16 mouse cellular contexts compared by ENCODE assay signal in the genomic region with DNA sequence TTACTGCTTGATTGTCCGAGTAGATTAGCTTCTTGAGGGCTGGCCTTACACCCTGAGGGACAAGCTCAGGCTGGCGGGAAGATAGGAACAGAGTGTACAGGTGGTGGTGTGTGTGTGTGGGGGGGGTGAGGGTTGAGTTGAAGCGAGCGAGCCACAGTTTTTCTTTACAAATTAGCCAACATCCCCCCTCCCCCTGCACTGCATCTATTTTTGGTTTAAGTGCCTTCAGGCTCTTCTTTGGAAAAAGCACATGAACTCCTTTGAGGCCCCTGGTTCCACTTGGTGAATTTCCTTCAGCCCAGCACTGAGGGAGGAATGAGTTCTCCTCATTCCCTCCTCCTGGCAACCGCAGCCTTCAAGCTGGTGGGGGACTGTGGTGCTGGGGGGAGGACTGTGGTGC.
A peak's percentile ranks its signal among the peaks of the same experiment; 100 is the strongest.
DNase-seq lines count a peak whose midpoint lies in the region; ATAC-seq and TF ChIP-seq lines count a peak whose summit lies in the region.
"Had no signal": no experiment of that assay in that cellular context is flagged by ENCODE, and none has a peak within 500 bp of the region (broad histone marks: within the 10 kb centered on the region; RNA-seq: fewer than 3 reads in every experiment).

No protein-coding gene starts in this region.

- no peak overlapping the region for H3K27ac ChIP-seq in hindbrain, embryonic 13.5 days
- H3K27ac ChIP-seq in hindbrain, embryonic 11.5 days (ENCODE audit: low read depth, low read length): no peak overlapping the region
- H3K27ac ChIP-seq in kidney, embryonic 16.5 days (ENCODE audit: low read length): peak overlapping the region; percentile 81
- H3K27ac ChIP-seq: forebrain, embryonic 12.5 days; layer of hippocampus, adult 2 months; neural tube, embryonic 12.5 days had no signal

- H3K4me3 ChIP-seq in hindbrain, embryonic 13.5 days: no peak overlapping the region
- no peak overlapping the region for H3K4me3 ChIP-seq in hindbrain, embryonic 11.5 days (ENCODE audit: low read depth, low read length)
- no peak overlapping the region for H3K4me3 ChIP-seq in kidney, embryonic 16.5 days (ENCODE audit: low read length)
- H3K4me3 ChIP-seq: forebrain, embryonic 12.5 days; layer of hippocampus, adult 2 months; neural tube, embryonic 12.5 days had no signal

- no peaks in the 10 kb centered on the region for H3K27me3 ChIP-seq in hindbrain, embryonic 13.5 days
- no peaks in the 10 kb centered on the region for H3K27me3 ChIP-seq in hindbrain, embryonic 11.5 days (ENCODE audit: control insufficient read depth, insufficient read depth, low read length)
- H3K27me3 ChIP-seq in kidney, embryonic 16.5 days (ENCODE audit: insufficient read depth, low read length): no peaks in the 10 kb centered on the region
- H3K27me3 ChIP-seq: forebrain, embryonic 12.5 days; neural tube, embryonic 12.5 days had no signal

- 33% methylated on average over 5 of the region's 5 CpGs for WGBS in hindbrain, embryonic 13.5 days
- 37% methylated on average over 5 of the region's 5 CpGs for WGBS in hindbrain, embryonic 11.5 days
- WGBS in kidney, embryonic 16.5 days: 23% methylated on average over 5 of the region's 5 CpGs

- no peak for TF ChIP-seq POLR2A in brain, embryonic 14.5 days (IDR thresholded peaks at IDR 0.05; ENCODE audit: borderline replicate concordance, extremely low read depth, insufficient read depth, insufficient read length, poor library complexity, severe bottlenecking)

- peaks cover 5% of the 10 kb centered on the region for H3K4me1 ChIP-seq in hindbrain, embryonic 13.5 days (replicated peaks)
- H3K4me1 ChIP-seq in hindbrain, embryonic 11.5 days (replicated peaks; ENCODE audit: control insufficient read depth, insufficient read depth, low read length): no peaks in the 10 kb centered on the region; the same call in 1 of the 2 replicates
- peaks cover 10% of the 10 kb centered on the region; the same call in 1 of the 2 replicates for H3K4me1 ChIP-seq in kidney, embryonic 16.5 days (ENCODE audit: insufficient read depth, low read length)
- H3K4me1 ChIP-seq: forebrain, embryonic 12.5 days; neural tube, embryonic 12.5 days had no signal

- TF ChIP-seq CTCF in brain, embryonic 14.5 days (IDR thresholded peaks at IDR 0.05; ENCODE audit: borderline replicate concordance, extremely low read depth, insufficient read depth, insufficient read length): no peak

- H3K36me3 ChIP-seq in hindbrain, embryonic 13.5 days: no peaks in the 10 kb centered on the region
- no peaks in the 10 kb centered on the region for H3K36me3 ChIP-seq in hindbrain, embryonic 11.5 days (ENCODE audit: control insufficient read depth, insufficient read depth, low read length)
- no peaks in the 10 kb centered on the region for H3K36me3 ChIP-seq in kidney, embryonic 16.5 days (ENCODE audit: insufficient read depth, low read length)
- H3K36me3 ChIP-seq: forebrain, embryonic 12.5 days; neural tube, embryonic 12.5 days had no signal

- no peaks in the 10 kb centered on the region for H3K9me3 ChIP-seq in hindbrain, embryonic 13.5 days
- H3K9me3 ChIP-seq in hindbrain, embryonic 11.5 days (ENCODE audit: control insufficient read depth, low read length): no peaks in the 10 kb centered on the region
- no peaks in the 10 kb centered on the region for H3K9me3 ChIP-seq in kidney, embryonic 16.5 days (ENCODE audit: low read length)
- H3K9me3 ChIP-seq: forebrain, embryonic 12.5 days; neural tube, embryonic 12.5 days had no signal

- DNase-seq in adrenal gland, postnatal 14 days: peak; percentile 20
- no peak for DNase-seq in adrenal gland, postnatal 25 days
- no peak for DNase-seq in hindbrain, embryonic 11.5 days (ENCODE audit: low spot score)
- DNase-seq in brain, embryonic 14.5 days (ENCODE audit: low read depth): peak; percentile 33
- DNase-seq in spleen, postnatal 36 days (ENCODE audit: low spot score in 2 of 2): no peak
- DNase-seq in frontal cortex, postnatal 25 days (ENCODE audit: low spot score in 2 of 2): no peak
- DNase-seq: gastrocnemius, postnatal 36 days; lung, embryonic 14.5 days; right cerebral cortex, adult 18-20 months had no signal

- no peak overlapping the region for H3K4me2 ChIP-seq in hindbrain, embryonic 13.5 days
- no peak overlapping the region for H3K4me2 ChIP-seq in hindbrain, embryonic 11.5 days (replicated peaks; ENCODE audit: low read depth, low read length)
- H3K4me2 ChIP-seq in kidney, embryonic 16.5 days (replicated peaks; ENCODE audit: low read depth, low read length): no peak overlapping the region
- H3K4me2 ChIP-seq: forebrain, embryonic 12.5 days; lung, embryonic 14.5 days; midbrain, embryonic 11.5 days; neural tube, embryonic 12.5 days had no signal

- H3K9ac ChIP-seq in hindbrain, embryonic 13.5 days: no peak overlapping the region
- H3K9ac ChIP-seq in hindbrain, embryonic 11.5 days (ENCODE audit: low read depth, low read length): no peak overlapping the region
- no peak overlapping the region for H3K9ac ChIP-seq in kidney, embryonic 16.5 days (replicated peaks; ENCODE audit: low read length)
- H3K9ac ChIP-seq: forebrain, embryonic 12.5 days; lung, embryonic 14.5 days; neural tube, embryonic 12.5 days had no signal

- ATAC-seq in hindbrain, embryonic 13.5 days (ENCODE audit: low FRiP score): 0 out of 2 replicates have a peak, but pooled peaks have one; percentile 36
- ATAC-seq in hindbrain, embryonic 11.5 days (ENCODE audit: low FRiP score): no peak
- ATAC-seq in kidney, embryonic 16.5 days (ENCODE audit: low FRiP score, low TSS enrichment): peak; percentile 88
- ATAC-seq: activated CD4-positive, CD25-positive, alpha-beta regulatory T cell, adult 4 months had no signal

Comparison
In these comparisons a context has a peak if more than half of its experiments do, and no peak if none do; other contexts are left out.
1. DNase-seq: peak in adrenal gland, postnatal 14 days (single experiment) and brain, embryonic 14.5 days (single experiment); none in adrenal gland, postnatal 25 days (single experiment), hindbrain, embryonic 11.5 days (single experiment), spleen, postnatal 36 days (0 of 2) and frontal cortex, postnatal 25 days (0 of 2).